Mouse (Mus musculus): Measurements from ENCODE around the gene Carns1.

DNA sequence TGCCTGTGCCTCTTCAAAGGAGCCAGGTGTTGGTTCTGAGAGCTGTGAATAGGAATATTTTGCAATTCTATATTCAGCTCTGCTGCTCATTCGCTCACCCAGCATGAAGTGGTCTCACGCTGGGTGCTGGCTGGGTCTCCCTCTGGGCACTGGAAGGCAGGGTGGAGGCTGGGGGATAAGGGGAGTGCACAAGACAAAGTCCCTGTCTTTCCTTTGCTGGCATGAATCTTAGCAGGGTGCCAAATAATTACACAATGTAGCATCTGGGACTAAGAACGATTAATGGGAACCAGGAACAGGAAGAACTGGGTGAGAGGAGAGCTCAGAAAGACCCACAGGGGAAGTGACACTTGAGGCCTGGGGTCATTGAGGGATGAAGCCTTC lies 28.3 kb downstream of the Carns1 start:
- TF ChIP-seq EP300 (IDR thresholded peaks at IDR 0.05; ENCODE audit: low read depth) (no peak), CTCF (IDR thresholded peaks at IDR 0.05; ENCODE audit: low read depth) (no peak)

All from heart, postnatal 0 days (tissue).